Mouse (Mus musculus) cerebellum, adult 11-12 months (tissue): Measurements from ENCODE around the gene Cdr2l.

Experiments
- DNase-seq: peaks from one replicate; pipeline ENCODE4 v3.0.0; 2022

Gene Cdr2l

DNA sequence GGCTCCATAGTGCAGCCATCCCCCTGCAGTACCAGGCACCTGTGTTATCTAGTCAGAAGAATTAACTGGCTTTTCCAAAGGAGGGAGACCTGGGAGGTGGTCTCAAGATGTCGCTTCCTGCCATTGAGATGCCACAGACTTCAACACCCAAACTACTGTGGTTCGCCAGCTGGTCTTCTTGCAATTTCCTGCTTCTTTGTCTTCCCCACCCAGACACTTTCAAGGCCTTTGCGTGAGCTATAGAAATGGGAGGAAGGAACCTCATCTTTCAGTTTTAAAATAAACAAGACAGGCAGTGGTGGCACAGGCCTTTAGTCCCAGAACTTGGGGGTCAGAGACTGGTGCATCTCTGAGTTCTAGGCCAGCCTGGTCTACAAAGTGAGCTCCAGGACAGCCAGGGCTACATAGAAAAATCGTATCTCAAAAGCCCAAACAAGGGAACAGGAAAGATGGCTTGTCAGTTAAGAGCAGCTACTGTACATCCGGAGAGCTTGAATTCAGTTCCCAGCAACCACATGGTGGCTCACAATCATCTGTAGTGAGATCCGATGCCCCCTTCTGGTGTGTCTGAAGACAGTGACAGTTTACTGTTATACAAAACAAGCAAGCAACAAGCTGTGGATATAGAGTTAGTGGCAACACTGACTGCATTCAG, 26.7 kb downstream of the Cdr2l start:
- no peak for DNase-seq

GRCm38 (mm10) chr11:115409556-115409955, 27.8 kb downstream of the Cdr2l start:
- no peak for DNase-seq

DNA sequence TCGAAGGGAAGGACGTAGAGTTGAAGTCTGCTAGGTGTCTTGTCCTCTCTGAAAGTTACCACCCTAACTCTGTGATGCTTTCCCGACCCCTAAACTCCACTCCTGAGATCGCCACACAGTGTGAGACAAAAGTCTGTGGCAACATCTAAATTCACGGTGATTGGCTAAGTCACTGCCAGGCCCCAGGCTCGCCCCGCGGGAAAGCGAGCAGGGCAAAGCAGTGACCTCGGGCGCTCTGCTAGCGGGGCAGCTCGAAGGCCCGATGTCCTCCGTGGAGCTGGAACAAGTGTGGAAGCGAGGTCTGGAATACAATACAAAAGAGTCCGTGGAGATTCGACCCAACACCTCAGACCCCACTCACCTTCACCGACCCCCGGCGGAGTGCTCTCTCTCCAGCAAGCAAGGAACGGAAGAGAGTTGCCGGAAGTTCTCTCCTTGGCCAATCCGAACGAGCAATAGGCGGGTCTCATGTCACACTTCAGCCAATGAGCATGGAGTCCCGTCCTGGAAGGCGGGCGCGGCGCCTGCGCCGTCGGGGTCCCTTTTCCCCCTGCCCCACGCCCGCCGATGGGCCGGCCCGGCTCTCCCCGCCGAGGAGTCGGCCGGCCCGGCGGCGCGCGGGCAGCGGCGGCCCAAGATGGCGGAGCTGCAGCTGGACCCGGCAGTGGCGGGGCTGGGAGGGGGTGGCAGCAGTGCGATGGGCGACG, 38.0 kb downstream of the Cdr2l start, which contains the start of the genes Atp5h and Kctd2:
TSS of gene Atp5h (minus strand) at position 432 of the 707 bp plus-strand sequence.
TSS of gene Kctd2 (plus strand) at position 598 of the 707 bp plus-strand sequence.
- DNase-seq, result peak; percentile 96

- peak; percentile 82 for DNase-seq
Observed at GRCm38 (mm10) chr11:115420336-115421190, 38.8 kb downstream of the Cdr2l start.

DNA sequence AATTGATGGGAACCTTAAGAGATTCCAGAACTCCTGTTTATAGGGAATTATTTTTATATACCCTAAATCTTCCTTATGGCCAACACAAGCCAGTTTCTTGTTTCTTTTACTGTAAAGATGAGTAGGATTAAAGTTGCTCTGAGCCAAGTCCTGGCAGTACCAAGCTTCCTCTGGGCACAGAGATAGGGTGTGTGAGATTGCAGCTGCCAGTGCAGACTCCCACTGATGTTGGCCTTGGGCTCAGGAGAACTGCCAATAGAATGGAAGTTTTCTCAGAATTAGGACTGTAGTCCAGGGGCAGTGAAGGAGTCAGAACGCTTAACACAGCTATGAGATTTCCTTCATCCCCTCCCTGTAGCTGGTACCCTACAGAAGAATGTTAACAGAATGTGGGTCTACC, 39.6 kb downstream of the Cdr2l start:
- DNase-seq, result no peak

DNA sequence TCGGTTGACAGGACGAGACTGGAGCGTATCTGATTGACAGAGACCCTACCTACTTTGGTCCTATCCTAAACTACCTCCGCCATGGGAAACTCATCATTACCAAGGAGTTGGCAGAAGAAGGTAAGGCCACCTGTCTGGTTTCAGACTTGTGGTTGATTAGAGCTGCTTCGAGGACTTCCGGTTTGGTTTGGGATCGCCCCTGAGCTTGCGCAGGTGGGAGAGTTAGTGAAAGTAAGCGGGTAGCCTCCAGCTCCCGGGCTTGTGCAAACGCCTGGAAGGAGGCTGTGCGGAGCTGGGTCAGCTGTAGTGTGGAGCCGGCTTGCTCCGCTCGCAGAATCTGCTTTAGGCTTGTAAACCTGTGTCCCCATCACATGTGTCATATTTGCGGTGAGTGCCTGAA, 40.3 kb downstream of the Cdr2l start:
- no peak for DNase-seq

DNA sequence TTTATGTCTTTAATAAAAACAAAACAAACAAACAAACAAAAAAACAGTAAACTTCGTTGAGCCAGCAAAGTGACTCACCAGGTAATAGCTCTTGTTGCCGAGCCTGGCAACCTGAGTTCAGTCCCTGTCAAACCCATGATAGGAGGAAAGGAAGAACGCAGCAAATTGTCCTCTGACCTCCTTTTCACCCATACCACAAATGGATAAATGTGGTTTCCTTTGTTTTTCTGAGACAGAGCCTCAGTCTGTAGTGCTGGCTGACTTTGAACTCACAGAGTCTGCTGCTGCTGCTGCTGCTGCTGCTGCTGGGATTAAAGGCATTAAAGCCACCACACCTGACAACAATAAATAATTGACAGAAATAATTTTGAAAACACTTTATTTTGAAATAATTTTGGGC, 41.4 kb downstream of the Cdr2l start:
- DNase-seq, result no peak

- no peak for DNase-seq
Observed at GRCm38 (mm10) chr11:115424666-115425065, 43.0 kb downstream of the Cdr2l start.

DNA sequence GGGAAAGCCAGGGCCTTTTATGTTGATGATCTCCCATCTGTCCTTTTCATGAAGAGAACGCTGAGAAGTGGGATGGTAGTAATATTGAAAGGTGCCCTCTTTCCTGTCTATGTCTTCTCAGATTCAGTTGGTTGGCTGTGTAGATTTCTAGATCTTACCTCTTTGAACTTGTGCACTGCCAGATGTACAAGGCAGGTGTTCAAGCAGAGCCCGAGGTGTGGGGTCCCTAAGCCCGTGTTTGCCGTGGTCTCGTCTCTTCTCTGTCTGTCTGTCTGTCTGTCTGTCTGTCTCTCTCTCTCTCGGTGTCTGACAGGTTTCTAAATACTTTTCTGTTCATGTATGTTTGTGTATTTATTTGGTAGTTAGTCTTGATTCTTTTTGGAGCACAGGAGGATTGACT, 44.0 kb downstream of the Cdr2l start:
- DNase-seq, result peak; percentile 9

DNA sequence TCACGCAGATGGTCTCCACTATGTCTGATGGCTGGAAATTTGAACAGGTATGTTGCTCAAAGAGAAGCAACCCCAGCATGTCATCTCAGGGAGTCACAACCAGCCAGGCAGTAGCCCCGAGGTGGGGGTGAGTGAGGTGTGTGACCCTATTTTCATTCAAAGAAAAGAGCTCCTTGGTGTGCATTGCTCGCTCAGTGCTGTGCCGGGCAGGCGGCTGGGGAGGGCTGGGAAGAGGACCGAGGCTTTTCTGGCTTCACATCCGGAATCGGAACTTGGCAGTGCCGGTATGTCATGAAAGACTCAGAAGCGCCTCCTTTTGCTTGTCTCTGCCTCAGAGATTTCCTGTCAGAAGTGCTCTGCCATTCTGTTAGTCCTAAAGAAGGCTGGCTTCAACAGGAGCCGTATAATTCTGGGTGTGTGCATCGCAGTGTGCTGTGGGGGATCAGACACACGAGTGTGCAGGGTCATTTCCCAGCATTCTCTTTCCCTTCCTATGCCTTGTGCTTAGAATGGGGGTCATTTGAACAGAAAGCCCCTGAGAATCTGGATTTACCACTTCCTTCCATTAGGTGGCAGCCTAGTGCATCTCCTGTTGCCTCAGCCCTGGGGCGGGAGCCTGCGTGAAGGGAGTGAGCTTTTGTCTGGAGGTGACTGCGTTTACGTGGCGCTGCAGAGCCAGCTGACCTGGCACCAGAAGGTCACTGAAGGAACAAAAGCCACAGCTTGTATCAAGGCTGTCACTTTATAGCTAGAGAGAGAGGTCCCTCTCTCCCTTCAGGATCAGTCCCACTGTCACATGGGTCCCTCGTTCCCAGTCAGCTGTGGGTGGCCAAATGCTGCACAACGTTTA, 46.0 kb downstream of the Cdr2l start:
- peak; percentile 79 for DNase-seq

GRCm38 (mm10) chr11:115429307-115429706, 47.6 kb downstream of the Cdr2l start:
- DNase-seq, result peak; percentile 58

GRCm38 (mm10) chr11:115430561-115430960, 48.8 kb downstream of the Cdr2l start:
- DNase-seq, result no peak

DNA sequence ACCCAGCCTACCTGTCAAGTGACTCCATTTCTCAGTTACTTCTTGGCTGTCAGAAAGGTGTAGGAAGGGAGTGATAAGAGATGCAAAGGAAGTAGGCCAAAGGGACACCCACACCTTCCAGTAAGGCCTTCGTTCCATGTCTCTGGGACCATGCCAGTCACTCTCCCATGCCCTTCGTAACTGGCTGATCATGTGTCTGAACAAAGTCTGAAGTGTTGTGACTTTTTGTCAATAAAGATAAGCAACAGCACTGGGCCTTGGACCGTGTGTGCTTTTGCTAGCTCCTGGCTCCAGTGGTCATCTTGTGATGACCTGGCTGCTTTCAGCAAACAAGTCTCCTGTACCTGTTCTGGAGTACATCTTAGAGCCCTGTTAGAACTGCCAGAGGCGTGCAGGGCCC, 51.1 kb downstream of the Cdr2l start:
- no peak for DNase-seq

DNA sequence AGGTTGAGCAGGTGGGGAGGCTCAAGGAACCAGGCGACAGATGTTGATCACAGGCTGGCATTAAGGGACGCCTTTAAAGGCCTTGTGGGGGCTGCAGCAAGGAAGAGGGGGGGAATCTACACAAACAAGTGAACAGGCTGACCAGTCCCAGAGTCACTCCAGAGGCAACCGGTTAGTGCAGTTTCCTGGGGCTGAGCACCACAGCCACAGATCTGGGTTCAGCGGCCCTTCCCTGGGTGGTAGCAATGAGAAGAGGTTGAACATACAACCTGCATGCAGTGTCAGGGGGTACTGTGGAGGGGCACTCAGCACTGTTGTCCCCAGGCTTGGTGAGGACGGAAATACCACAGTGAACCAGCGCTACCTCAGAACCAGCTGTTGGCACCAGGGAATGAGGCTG, 51.6 kb downstream of the Cdr2l start:
- DNase-seq, result no peak

GRCm38 (mm10) chr11:115435596-115436337, 54.1 kb downstream of the Cdr2l start:
- peak; percentile 80 for DNase-seq

DNA sequence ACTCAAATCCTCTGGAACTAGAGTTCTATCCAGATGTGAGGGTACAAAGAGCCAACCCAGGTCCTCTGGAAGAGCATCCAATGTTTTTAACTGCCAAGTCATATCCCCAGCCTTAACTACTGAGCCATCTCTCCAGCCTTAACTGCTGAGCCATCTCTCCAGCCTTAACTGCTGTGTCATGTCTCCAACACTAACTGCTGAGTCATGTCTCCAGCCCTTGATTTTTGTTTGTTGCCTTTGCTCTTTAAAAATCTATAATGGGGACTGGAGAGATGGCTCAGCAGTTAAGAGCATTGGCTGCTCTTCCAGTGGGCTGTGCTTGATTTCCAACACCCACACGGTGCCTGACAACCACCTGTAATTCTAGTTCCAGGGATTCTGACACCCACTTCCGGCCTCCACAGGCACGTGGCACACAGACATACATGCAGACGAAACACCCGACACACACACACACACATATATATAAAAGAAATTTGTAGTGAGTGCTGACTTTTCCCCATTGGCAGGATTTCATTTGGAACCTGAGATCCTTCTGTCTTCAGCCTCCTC, 55.9 kb downstream of the Cdr2l start:
- no peak for DNase-seq

DNA sequence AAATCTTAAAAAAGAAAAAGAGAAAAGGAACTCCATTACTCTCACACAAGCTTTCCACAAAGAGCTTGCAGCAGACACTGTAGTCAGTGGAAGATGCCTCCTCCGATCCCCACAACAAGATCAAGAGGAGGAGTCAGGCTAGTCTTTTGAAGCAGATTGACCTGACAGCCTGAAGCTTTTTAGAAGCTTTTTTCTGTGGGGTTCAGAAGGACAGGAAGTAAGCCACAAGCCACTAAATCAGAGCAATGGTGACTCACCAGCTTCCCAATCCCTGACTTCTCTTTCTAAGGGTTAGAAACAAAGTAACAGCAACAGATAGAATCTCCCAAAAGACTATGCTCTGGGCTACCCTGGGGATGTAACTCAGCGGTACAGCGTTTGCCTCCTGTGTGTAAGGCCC, 57.6 kb downstream of the Cdr2l start:
- DNase-seq, result no peak

DNA sequence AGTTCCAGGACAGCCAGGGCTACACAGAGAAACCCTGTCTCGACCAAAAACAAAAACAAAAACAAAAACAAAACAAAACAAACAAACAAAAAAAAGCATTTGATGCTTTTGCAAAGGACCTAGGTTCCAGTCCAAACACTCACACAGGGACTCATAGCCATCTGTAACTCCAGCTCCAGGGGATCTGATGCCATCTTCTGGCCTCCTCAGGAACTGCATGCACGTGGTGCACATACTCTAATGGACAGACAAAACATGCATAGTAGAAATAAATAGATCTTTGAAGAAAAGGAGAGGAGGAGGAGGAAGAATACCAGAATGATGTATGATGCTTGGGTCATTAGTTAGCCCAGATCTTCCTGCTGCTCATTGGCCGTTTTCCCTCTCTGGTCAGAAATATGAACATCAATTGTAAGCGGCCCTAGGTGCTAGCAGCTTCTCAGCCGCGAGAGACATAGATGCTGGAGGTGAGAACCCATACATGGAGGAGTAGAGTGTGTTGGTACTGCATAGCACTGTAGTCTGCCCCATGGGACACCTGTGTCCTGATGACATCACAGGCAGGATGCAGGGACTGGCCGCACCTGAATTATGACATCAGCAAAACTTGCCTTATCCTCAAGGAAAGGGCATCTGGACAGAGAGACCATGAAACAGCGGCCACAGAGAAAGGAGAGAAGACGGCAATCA, 58.3 kb downstream of the Cdr2l start, which contains the start of gene Trim80:
TSS of gene Trim80 (plus strand) at position 640 of the 690 bp plus-strand sequence.
- no peak for DNase-seq

DNA sequence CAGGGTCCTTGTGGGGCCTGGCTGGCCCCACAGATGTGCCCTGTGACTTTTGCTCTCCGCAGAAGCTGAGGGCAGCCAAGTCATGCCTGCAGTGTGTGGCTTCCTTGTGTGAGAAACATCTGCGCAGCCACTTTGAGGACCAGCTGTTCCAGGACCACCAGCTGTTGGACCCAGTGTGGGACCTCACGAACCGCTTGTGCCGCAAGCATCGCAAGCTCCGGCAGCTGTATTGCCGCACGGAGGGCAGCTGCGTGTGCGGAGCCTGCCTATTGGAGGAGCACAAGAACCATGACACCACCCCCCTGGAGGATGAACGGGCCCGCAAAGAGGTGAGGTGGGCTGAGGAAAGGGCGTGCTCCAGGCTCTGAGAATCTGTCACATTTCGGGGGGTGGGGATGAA, 59.7 kb downstream of the Cdr2l start:
- DNase-seq, result no peak
